Mouse (Mus musculus): Measurements from ENCODE around the gene Mapkapk5.

Mapkapk5 gene

DNA sequence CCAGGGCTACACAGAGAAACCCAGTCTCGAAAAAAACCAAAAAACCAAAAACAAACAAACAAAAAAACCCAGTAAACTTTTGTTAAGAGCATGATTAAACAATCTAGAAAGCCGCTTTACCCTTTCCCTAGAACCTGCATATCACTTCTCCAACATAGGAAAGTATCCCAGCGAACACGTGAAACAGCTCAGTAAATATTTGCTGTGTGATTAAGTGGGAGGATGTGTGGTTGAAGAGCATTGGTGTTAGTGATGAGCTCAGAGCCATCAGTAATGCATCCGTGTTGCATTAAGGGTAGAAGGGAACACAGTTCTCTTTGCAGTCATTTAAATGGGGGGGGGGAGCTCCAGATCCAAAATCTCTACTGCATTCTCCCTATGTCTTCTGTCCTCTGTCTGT lies 60.9 kb downstream of the Mapkapk5 start:
- DNase-seq: no peak

DNA sequence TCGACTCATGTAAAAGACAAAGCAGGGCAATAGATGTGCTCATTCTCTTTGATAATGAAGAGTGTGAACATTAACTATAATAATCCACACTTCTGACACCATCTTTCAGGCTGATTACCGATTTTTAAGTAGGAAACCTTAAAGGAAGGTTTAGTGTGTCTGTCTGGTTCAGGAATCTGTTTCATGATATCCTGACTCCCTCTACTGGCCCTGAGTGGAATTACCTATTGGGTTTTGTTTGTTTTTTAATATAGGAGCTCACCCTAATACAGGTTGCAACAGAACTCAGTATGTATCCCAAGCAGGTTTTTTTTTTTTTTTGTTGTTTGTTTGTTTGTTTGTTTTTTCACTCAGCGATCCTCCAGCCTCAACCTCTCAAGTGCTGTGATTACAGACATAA lies 68.0 kb downstream of the Mapkapk5 start:
- DNase-seq: no peak

DNA sequence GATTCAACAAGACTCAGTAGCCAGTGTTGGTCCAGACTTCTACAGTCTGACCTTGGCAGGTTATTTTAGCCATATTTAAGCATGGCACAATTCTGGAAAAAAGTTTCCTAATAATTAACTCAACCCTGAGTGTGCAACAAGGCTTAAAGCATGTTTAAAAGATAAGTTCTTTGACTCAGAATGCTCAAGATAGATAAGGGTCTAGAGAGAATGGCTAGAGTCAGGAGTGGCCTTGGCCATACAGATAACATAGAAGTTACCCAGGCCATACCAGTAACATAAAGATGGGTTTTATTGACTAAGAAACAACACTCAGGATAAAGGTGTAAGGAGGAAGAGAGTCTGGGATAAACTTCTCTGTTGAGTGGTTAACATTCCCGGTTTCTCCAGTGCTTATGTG lies 69.7 kb downstream of the Mapkapk5 start:
- DNase-seq: no peak
